Mouse (Mus musculus): ENCODE data around the gene Uts2. TPM values are rescaled to one million over a fixed set of nuclear protein-coding genes. Genes with fewer than 3 reads are reported as not detected.

The Uts2 gene
- polyA plus RNA-seq, 1 experiment, result not detected

DNA sequence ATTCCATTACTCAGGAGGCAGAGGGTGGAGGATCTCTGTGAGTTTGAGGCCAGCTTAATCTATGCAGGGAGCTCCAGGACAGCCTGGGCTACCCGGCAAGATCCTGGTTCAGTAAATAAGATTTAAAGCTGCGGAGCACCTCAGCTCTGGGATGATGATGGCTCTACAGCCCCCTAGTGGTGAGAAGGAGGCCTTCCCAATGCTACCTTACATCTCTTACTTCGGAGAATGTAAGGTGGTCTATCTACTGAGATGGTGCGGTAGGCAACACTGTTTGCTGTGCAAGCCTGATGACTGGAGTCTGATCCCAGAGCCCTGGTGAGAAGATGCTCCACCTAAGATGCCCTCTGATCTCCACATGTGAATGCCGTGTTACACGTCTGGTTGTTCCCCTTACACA, 30.1 kb downstream of the Uts2 start:
- TF ChIP-seq USF1 (IDR thresholded peaks at IDR 0.05; ENCODE audit: low read depth) (no peak), POLR2AphosphoS2 (IDR thresholded peaks at IDR 0.05; ENCODE audit: insufficient read length, low read depth) (no peak), E2F4 (IDR thresholded peaks at IDR 0.05; ENCODE audit: insufficient read depth) (no peak), MYOG (IDR thresholded peaks at IDR 0.05; ENCODE audit: control insufficient read depth in 1 of 3, insufficient read depth in 1 of 3, insufficient read length in 2 of 3, low read depth in 2 of 3) (no peak), POLR2A (IDR thresholded peaks at IDR 0.05; ENCODE audit: insufficient read length, low read depth) (no peak), SRF (IDR thresholded peaks at IDR 0.05; ENCODE audit: control insufficient read depth, insufficient read length, low read depth) (no peak), MAX (IDR thresholded peaks at IDR 0.05; ENCODE audit: low read depth) (no peak), TCF3 (IDR thresholded peaks at IDR 0.05; ENCODE audit: insufficient read length, low read depth) (no peak), CEBPB (IDR thresholded peaks at IDR 0.05; ENCODE audit: insufficient read depth, poor library complexity, severe bottlenecking) (no peak), TCF12 (IDR thresholded peaks at IDR 0.05; ENCODE audit: insufficient read depth, poor library complexity, severe bottlenecking) (no peak), MYOD1 (IDR thresholded peaks at IDR 0.05; ENCODE audit: control insufficient read depth in 1 of 3, insufficient read length in 2 of 3, low read depth in 2 of 3) (no peak), REST (IDR thresholded peaks at IDR 0.05; ENCODE audit: insufficient read depth, insufficient read length) (no peak)
- H3ac ChIP-seq (ENCODE audit: control insufficient read depth, insufficient read length), result no peak overlapping the region
- H3K4me2 ChIP-seq (ENCODE audit: low read depth), result no peak overlapping the region
- H3K79me2 ChIP-seq (ENCODE audit: control insufficient read depth, insufficient read depth), result no peaks in the 10 kb centered on the region
- H3K36me3 ChIP-seq (ENCODE audit: control insufficient read depth, insufficient read depth), result peaks cover 18% of the 10 kb centered on the region
- H3K27me3 ChIP-seq (ENCODE audit: control insufficient read depth, insufficient read depth, insufficient read length), result no peaks in the 10 kb centered on the region
- H3K4me3 ChIP-seq, result no peak overlapping the region

- no peaks in the 10 kb centered on the region for H3K27me3 ChIP-seq (ENCODE audit: control insufficient read depth, insufficient read depth, insufficient read length)
- no peak overlapping the region for H3ac ChIP-seq (ENCODE audit: control insufficient read depth, insufficient read length)
- H3K4me2 ChIP-seq (ENCODE audit: low read depth), result no peak overlapping the region
- TF ChIP-seq CEBPB (IDR thresholded peaks at IDR 0.05; ENCODE audit: insufficient read depth, poor library complexity, severe bottlenecking) (no peak), MAX (IDR thresholded peaks at IDR 0.05; ENCODE audit: low read depth) (no peak), POLR2AphosphoS2 (IDR thresholded peaks at IDR 0.05; ENCODE audit: insufficient read length, low read depth) (no peak), SRF (IDR thresholded peaks at IDR 0.05; ENCODE audit: control insufficient read depth, insufficient read length, low read depth) (no peak), REST (IDR thresholded peaks at IDR 0.05; ENCODE audit: insufficient read depth, insufficient read length) (no peak), TCF3 (IDR thresholded peaks at IDR 0.05; ENCODE audit: insufficient read length, low read depth) (no peak), MYOD1 (IDR thresholded peaks at IDR 0.05; ENCODE audit: control insufficient read depth in 1 of 3, insufficient read length in 2 of 3, low read depth in 2 of 3) (no peak), POLR2A (IDR thresholded peaks at IDR 0.05; ENCODE audit: insufficient read length, low read depth) (no peak), MYOG (IDR thresholded peaks at IDR 0.05; ENCODE audit: control insufficient read depth in 1 of 3, insufficient read depth in 1 of 3, insufficient read length in 2 of 3, low read depth in 2 of 3) (no peak), USF1 (IDR thresholded peaks at IDR 0.05; ENCODE audit: low read depth) (no peak), E2F4 (IDR thresholded peaks at IDR 0.05; ENCODE audit: insufficient read depth) (no peak), TCF12 (IDR thresholded peaks at IDR 0.05; ENCODE audit: insufficient read depth, poor library complexity, severe bottlenecking) (no peak)
- no peaks in the 10 kb centered on the region for H3K79me2 ChIP-seq (ENCODE audit: control insufficient read depth, insufficient read depth)
- no peak overlapping the region for H3K4me3 ChIP-seq
- H3K36me3 ChIP-seq (ENCODE audit: control insufficient read depth, insufficient read depth), result peaks cover 7% of the 10 kb centered on the region
These were observed 39.6 kb downstream of the Uts2 start for GRCm38 (mm10) chr4:151036521-151036920.

GRCm38 (mm10) chr4:151037800-151038199, 40.9 kb downstream of the Uts2 start:
- Histone ChIP-seq H3K4me2 (ENCODE audit: low read depth) (no peak overlapping the region), H3K79me2 (ENCODE audit: control insufficient read depth, insufficient read depth) (no peaks in the 10 kb centered on the region), H3ac (ENCODE audit: control insufficient read depth, insufficient read length) (no peak overlapping the region), H3K4me3 (no peak overlapping the region), H3K36me3 (ENCODE audit: control insufficient read depth, insufficient read depth) (peaks cover 7% of the 10 kb centered on the region), H3K27me3 (ENCODE audit: control insufficient read depth, insufficient read depth, insufficient read length) (no peaks in the 10 kb centered on the region)
- no peak for TF ChIP-seq POLR2A (IDR thresholded peaks at IDR 0.05; ENCODE audit: insufficient read length, low read depth)
- no peak for TF ChIP-seq TCF3 (IDR thresholded peaks at IDR 0.05; ENCODE audit: insufficient read length, low read depth)
- TF ChIP-seq E2F4 (IDR thresholded peaks at IDR 0.05; ENCODE audit: insufficient read depth), result no peak
- TF ChIP-seq SRF (IDR thresholded peaks at IDR 0.05; ENCODE audit: control insufficient read depth, insufficient read length, low read depth), result no peak
- no peak for TF ChIP-seq MYOD1 (IDR thresholded peaks at IDR 0.05; ENCODE audit: control insufficient read depth in 1 of 3, insufficient read length in 2 of 3, low read depth in 2 of 3)
- TF ChIP-seq USF1 (IDR thresholded peaks at IDR 0.05; ENCODE audit: low read depth), result no peak
- no peak for TF ChIP-seq POLR2AphosphoS2 (IDR thresholded peaks at IDR 0.05; ENCODE audit: insufficient read length, low read depth)
- no peak for TF ChIP-seq REST (IDR thresholded peaks at IDR 0.05; ENCODE audit: insufficient read depth, insufficient read length)
- TF ChIP-seq TCF12 (IDR thresholded peaks at IDR 0.05; ENCODE audit: insufficient read depth, poor library complexity, severe bottlenecking), result no peak
- TF ChIP-seq MAX (IDR thresholded peaks at IDR 0.05; ENCODE audit: low read depth), result no peak
- TF ChIP-seq CEBPB (IDR thresholded peaks at IDR 0.05; ENCODE audit: insufficient read depth, poor library complexity, severe bottlenecking), result no peak
- no peak for TF ChIP-seq MYOG (IDR thresholded peaks at IDR 0.05; ENCODE audit: control insufficient read depth in 1 of 3, insufficient read depth in 1 of 3, insufficient read length in 2 of 3, low read depth in 2 of 3)

- no peak overlapping the region for H3K4me2 ChIP-seq (ENCODE audit: low read depth)
- no peaks in the 10 kb centered on the region for H3K79me2 ChIP-seq (ENCODE audit: control insufficient read depth, insufficient read depth)
- no peak overlapping the region for H3K4me3 ChIP-seq
- H3K36me3 ChIP-seq (ENCODE audit: control insufficient read depth, insufficient read depth), result peaks cover 4% of the 10 kb centered on the region
- no peak overlapping the region for H3ac ChIP-seq (ENCODE audit: control insufficient read depth, insufficient read length)
- TF ChIP-seq REST (IDR thresholded peaks at IDR 0.05; ENCODE audit: insufficient read depth, insufficient read length) (no peak), TCF3 (IDR thresholded peaks at IDR 0.05; ENCODE audit: insufficient read length, low read depth) (no peak), MYOG (IDR thresholded peaks at IDR 0.05; ENCODE audit: control insufficient read depth in 1 of 3, insufficient read depth in 1 of 3, insufficient read length in 2 of 3, low read depth in 2 of 3) (no peak), MYOD1 (IDR thresholded peaks at IDR 0.05; ENCODE audit: control insufficient read depth in 1 of 3, insufficient read length in 2 of 3, low read depth in 2 of 3) (no peak), POLR2A (IDR thresholded peaks at IDR 0.05; ENCODE audit: insufficient read length, low read depth) (no peak), CEBPB (IDR thresholded peaks at IDR 0.05; ENCODE audit: insufficient read depth, poor library complexity, severe bottlenecking) (no peak), USF1 (IDR thresholded peaks at IDR 0.05; ENCODE audit: low read depth) (no peak), SRF (IDR thresholded peaks at IDR 0.05; ENCODE audit: control insufficient read depth, insufficient read length, low read depth) (no peak)
- H3K27me3 ChIP-seq (ENCODE audit: control insufficient read depth, insufficient read depth, insufficient read length), result no peaks in the 10 kb centered on the region
These were observed 44.6 kb downstream of the Uts2 start for GRCm38 (mm10) chr4:151041506-151041905.

Measured in myocyte (in vitro differentiated cells).